Mouse (Mus musculus) kidney, adult 18-20 months (tissue): Measurements from ENCODE around the gene Stap2.

Experiments used
- DNase-seq: peaks from one replicate; pipeline ENCODE4 v3.0.0; 2021

The Stap2 gene

DNA sequence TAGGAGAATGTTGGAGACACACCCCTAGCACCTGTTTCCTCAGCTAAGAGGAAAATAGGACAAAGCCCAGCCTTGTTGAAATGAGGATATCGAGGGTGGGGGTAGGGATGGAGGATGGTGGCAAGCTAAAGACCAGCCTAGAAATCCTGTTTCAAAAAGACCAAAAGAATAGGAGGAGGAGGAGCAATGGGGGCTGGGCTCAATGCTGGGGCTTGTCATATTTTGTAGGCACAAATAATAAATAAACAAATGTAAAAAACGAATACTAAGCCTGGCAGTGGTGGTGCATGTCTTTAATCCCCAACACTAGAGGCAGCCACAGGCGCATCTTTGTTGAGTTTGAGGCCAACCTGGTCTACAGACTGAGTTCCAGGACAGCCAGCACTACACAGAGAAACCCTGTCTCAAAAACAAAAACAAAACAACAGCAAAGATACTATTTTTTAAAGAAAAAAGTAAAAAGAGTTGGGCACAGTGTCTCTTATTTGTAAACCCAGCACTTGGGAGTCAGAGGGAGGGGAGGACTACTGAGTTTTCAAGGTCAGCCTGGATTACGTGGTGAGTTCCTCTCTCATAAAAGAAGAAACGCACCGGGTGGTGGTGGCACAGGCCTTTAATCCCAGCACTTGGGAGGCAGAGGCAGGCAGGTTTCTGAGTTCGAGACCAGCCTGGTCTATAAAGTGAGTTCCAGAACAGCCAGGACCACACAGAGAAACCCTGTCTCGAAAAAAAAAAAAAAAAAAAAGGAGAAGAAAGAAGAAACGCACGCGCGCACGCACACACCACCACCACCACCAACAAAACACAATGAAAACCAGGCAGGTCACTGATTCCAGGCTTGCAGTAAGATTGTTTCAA, 47.4 kb downstream of the Stap2 start:
- DNase-seq = no peak

DNA sequence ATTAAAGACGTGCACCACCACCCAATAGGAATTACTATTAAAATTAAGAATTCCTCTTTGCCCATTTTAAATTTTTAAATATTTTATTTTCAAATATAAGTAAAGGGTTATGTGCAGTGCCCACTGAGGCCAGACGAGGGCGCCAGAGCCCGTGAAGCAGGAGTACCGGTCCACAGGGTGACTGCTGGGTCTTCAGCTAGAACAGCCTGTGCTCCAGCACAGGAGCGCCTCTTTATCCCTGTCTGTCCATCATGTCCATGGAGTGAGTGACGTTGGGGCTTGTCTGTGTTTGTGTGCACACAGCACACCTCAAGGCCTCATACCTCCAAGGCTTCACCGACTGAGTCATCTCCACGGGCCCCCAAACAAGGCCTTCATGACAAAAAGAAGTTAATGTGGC, 48.2 kb downstream of the Stap2 start:
- peak; percentile 80 for DNase-seq

DNA sequence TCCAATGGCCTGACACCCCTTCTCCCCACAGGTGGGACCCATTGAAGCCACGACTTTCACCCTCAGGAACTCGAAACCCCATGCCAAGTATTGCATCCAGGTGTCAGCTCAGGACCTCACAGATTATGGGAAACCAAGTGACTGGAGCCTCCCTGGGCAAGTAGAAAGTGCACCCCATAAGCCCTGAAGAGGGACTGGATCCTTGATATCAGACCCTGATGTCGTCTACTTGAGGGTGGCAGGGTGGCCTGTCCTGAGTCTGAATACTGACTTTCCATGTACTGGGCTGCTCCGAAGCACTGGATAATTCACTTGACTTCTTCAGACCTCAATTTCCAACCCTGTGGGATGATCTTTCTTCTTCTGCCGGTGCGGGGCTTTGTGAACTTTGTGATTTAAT, 48.8 kb downstream of the Stap2 start:
- no peak for DNase-seq

DNA sequence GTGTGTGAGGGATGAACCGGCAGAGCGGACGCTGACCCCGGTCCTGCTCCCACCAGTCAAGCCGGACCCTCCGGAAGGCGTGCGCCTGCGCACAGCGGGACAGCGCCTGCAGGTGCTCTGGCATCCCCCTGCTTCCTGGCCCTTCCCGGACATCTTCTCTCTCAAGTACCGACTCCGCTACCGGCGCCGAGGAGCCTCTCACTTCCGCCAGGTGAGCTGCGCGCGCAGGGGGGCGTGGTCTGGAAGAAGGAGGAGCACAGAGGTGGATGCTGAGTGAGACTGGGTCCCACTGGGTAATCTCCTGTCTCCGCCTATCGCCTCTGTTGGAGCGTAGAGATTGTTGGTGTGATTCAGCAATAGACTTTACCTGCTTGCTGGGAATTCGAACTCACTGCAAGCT, 49.3 kb downstream of the Stap2 start:
- DNase-seq = peak; percentile 83

DNA sequence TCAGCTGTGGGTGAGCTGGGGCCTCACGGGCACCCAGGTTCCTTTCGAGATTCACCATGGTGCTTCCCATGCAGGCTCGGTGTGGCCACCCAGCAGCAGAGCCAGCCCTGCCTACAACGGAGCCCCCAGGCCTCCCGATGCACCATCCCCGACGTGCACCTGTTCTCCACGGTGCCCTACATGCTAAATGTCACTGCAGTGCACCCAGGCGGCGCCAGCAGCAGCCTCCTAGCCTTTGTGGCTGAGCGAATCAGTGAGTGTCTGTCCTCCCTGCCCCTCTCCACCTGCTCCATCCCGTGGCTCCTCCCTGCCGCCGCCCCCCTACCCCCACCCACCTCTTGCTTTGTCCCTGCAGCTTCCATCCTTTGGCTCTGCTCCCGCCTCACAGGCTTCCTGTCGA, 51.2 kb downstream of the Stap2 start:
- no peak for DNase-seq

DNA sequence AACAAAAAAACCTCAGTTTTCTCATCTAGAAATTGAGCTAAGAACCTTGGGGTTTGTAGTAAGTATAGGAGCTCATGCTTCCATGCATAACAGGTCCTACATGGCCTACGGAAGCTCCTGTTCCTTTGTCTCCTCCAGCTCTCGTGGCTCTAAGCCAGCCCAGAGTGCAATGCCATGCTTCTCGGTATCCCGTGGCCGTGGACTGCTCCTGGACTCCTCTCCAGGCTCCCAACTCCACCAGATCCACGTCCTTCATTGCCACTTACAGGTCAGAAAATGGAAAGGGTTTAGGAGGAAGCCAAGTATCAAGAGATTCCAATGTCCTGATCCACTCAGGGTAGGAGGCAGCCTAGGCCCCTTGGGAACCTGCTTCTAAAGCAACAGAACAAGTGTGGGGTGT, 51.6 kb downstream of the Stap2 start:
- DNase-seq = no peak

GRCm38 (mm10) chr17:55952447-55953027, 52.8 kb downstream of the Stap2 start, which contains the start of gene Ebi3:
TSS of gene Ebi3 (plus strand) at chr17:55952640.
- no peak for DNase-seq

DNA sequence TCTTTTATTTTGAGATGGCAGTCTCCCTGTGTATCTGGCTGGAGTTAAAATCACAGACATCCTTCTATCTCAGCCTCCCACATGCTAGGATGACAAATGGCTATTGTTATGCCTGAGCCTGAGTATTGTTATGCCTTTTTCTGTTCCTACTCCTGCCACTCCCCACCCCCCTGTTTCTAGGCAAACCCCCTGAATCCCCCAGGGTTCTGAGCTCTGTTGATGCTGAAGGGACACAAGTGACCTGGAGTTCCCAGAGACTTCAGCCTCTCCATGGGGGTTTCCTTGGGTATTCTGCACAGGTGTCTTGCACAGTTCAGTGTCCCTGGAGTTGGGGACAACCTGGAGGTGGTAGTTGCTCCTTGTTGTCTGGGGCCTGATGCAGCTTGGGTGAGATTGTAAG, 53.3 kb downstream of the Stap2 start:
- DNase-seq = no peak

DNA sequence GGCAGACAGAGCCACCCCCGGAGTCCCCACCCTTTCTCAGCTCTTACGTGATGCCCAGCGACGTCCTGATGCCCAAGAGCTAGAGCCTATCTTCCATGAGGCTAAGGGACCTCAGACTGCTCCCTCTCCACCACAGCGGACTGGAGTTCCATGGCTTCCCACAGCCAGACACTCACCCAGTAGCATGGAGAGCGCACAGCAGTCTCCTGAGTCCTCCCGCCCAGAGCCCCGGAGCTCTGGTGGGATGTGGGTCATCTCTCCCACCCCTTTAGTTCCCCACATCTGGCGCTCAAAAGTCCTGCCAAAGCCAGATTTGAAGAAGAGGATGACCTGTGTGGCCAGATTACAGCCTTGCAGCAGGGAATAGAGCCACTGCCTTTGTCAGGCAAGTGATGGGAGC, 54.8 kb downstream of the Stap2 start:
- DNase-seq = no peak

DNA sequence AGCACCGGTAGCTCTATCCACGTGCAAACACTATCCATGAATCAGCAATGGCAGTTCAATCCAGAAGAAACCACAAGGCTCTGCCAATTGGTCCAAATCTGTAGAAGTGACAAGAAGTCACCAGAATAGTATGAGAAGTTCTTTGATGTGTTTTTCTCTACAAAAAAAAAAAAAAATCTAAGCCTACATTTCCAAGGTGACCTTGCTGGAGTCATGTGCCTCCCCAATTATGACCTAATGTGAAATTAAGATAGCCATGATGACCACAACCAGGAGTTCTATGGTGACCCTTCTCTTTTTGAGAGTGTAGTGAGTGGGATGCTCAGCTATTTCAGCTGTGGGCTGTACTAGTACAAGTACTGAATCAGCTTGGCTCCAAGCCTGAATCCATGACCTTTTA, 56.0 kb downstream of the Stap2 start, which contains the start of gene Zfp119b:
Gene Zfp119b (minus strand): TSS at position 101 of the 400 bp plus-strand sequence.
- DNase-seq = no peak

GRCm38 (mm10) chr17:55948647-55949046, 56.7 kb downstream of the Stap2 start:
- DNase-seq = no peak
